Mouse (Mus musculus): ENCODE results near the gene Plcb1. TPM values are rescaled to one million over a fixed set of nuclear protein-coding genes. Genes with fewer than 3 reads are reported as not detected.

Plcb1 gene
- total and polyA plus RNA-seq, 3 experiments: 0.78 to 4.2 (median 3.9) TPM

DNA sequence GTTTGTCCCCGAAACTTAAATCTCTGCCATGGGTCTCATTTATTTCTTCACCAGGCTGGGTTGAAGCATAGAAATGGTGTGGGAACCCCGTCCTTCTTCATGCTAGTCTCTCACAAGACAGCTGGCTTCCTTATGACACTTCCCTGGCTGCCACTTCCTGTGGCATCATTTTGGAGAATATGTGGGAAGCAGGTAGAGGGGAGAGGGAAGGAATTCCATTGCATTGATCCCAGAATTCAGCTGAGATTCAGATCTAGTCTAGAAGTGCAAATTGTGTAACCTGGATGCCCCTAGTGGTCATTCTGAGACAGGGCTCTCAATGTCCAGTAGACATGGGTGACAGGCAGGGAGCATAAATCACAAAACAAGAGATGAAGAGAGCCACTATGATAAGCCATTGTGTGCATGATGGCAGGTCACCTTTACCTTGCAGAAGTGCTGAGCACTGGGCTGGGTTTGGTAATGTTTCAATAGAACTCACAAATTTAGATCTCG is 466.0 kb downstream of the Plcb1 start:
- intact Hi-C loops (cut with DNase I): loop anchor here (10.0 kb wide), 1 partner anchor 397 kb away; no protein-coding TSS in a partner anchor
- Histone ChIP-seq H3K4me1 (ENCODE audit: control insufficient read depth, insufficient read depth, low read length) (peaks cover 1% of the 10 kb centered on the region), H3K4me3 (no peak overlapping the region), H3K36me3 (ENCODE audit: control insufficient read depth, insufficient read depth, low read length) (no peaks in the 10 kb centered on the region; the same call in 1 of the 2 replicates), H3K27me3 (ENCODE audit: control insufficient read depth, insufficient read depth, low read length) (no peaks in the 10 kb centered on the region), H3K79me2 (replicated peaks; ENCODE audit: control insufficient read depth, insufficient read depth, low read length) (no peaks in the 10 kb centered on the region), H3K27ac (no peak overlapping the region), H3K9ac (ENCODE audit: low read depth, low read length) (no peak overlapping the region)
- 94% methylated on average over 3 of the region's 3 CpGs for WGBS
- TF ChIP-seq CTCF (IDR thresholded peaks at IDR 0.05) (peak; percentile 74), EP300 (IDR thresholded peaks at IDR 0.05; ENCODE audit: insufficient read depth, low read depth, low read length) (no peak)
- no peak for DNase-seq

DNA sequence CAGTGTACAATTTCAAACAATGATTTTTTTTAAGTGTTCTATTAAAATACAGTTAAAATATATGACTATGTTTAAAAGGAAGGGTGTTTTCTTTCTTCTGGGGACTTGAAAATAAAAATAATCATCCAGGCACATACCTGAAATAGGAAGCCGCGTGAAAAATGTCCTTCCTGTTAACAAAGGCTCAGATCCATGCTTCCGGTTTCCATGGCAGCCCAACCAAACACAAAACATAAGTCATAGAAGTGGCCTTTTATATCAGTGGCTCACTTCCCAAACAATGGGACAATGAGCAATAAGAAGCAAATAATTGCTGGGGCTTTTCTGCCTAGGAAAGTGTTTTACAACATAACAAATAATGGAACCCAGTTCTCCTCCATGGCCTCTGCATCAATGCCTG is 473.3 kb downstream of the Plcb1 start:
- Histone ChIP-seq H3K4me1 (ENCODE audit: control insufficient read depth, insufficient read depth, low read length) (peaks cover 8% of the 10 kb centered on the region), H3K27ac (peak overlapping the region; percentile 80), H3K4me3 (no peak overlapping the region), H3K79me2 (replicated peaks; ENCODE audit: control insufficient read depth, insufficient read depth, low read length) (no peaks in the 10 kb centered on the region), H3K27me3 (ENCODE audit: control insufficient read depth, insufficient read depth, low read length) (no peaks in the 10 kb centered on the region), H3K9ac (ENCODE audit: low read depth, low read length) (no peak overlapping the region), H3K36me3 (ENCODE audit: control insufficient read depth, insufficient read depth, low read length) (peaks cover 7% of the 10 kb centered on the region)
- DNase-seq: peak; percentile 38 to 71
- no peak for TF ChIP-seq EP300 (IDR thresholded peaks at IDR 0.05; ENCODE audit: insufficient read depth, low read depth, low read length)
- no peak for TF ChIP-seq CTCF (IDR thresholded peaks at IDR 0.05)
- 38% methylated on average over 3 of the region's 3 CpGs for WGBS
- intact Hi-C loops (cut with DNase I): loop anchor here (10.0 kb wide), 1 partner anchor 404 kb away; no protein-coding TSS in a partner anchor

DNA sequence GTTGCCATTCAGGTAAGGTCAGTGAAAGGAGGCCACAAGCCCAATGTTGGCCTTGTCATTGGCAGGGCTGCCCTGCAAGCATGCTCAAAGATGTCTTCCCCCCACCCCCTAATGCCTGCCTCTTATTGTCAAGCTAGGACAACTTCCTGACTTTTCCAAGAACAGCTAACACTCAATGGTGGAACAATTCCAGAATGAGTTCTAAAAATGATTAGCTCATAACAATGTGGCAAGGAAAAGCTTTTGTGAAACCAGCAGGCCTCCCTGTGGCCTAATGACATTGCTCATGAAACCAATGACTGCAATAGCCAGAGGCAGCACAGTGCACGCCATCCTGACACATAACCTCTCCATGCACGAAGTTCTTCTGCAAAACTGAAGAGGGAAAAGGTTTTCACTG is 478.1 kb downstream of the Plcb1 start:
- TF ChIP-seq CTCF (IDR thresholded peaks at IDR 0.05) (peak; percentile 68), EP300 (IDR thresholded peaks at IDR 0.05; ENCODE audit: insufficient read depth, low read depth, low read length) (0 out of 2 replicates have a peak, but pooled peaks have one; percentile 61), POLR2A (IDR thresholded peaks at IDR 0.05; ENCODE audit: insufficient read depth, low read depth, low read length) (0 out of 2 replicates have a peak, but pooled peaks have one; percentile 15)
- H3K79me2 ChIP-seq (replicated peaks; ENCODE audit: control insufficient read depth, insufficient read depth, low read length): no peaks in the 10 kb centered on the region
- intact Hi-C loops (cut with DNase I): loop anchor here (2.0 kb wide), 1 partner anchor 477 kb away; the partner anchor contains the start of gene Plcb1
- DNase-seq: peak; percentile 9 to 25
- no peak overlapping the region for H3K9ac ChIP-seq (ENCODE audit: low read depth, low read length)
- no peaks in the 10 kb centered on the region for H3K27me3 ChIP-seq (ENCODE audit: control insufficient read depth, insufficient read depth, low read length)
- H3K27ac ChIP-seq: peak overlapping the region; percentile 23
- no peak overlapping the region for H3K4me3 ChIP-seq
- peaks cover 2% of the 10 kb centered on the region; the same call in 1 of the 2 replicates for H3K36me3 ChIP-seq (ENCODE audit: control insufficient read depth, insufficient read depth, low read length)
- H3K4me1 ChIP-seq (ENCODE audit: control insufficient read depth, insufficient read depth, low read length): peaks cover 4% of the 10 kb centered on the region
- WGBS: 56% methylated on average over 2 of the region's 2 CpGs

DNA sequence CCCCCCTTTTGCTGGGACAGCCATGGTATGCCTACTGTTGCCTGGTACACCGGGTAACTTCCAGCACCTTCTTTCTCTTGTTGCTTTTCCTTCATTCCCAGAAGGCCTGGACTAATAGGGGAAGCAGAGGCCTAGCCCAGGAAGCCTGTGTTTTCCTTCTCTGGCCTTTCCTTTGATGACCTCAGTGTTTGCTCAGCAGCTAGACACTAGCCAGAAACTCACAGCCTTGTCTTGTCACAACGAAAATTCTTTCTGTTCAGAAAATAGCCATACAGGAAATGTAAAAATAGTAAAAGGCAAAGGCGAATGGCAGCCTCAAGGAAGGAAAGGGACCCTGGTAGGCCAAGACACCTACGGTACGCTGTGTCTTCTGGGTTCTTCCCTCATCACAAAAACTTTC is 489.1 kb downstream of the Plcb1 start:
- H3K9ac ChIP-seq (ENCODE audit: low read depth, low read length): no peak overlapping the region
- intact Hi-C loops (cut with DNase I): loop anchor here (10.0 kb wide), 1 partner anchor 260 kb away; no protein-coding TSS in a partner anchor
- H3K27ac ChIP-seq: peak overlapping the region; percentile 50
- H3K4me3 ChIP-seq: no peak overlapping the region
- H3K36me3 ChIP-seq (ENCODE audit: control insufficient read depth, insufficient read depth, low read length): 0 out of 2 replicates have a peak, but pooled peaks cover 2% of the 10 kb centered on the region
- no peaks in the 10 kb centered on the region for H3K79me2 ChIP-seq (replicated peaks; ENCODE audit: control insufficient read depth, insufficient read depth, low read length)
- peak in 1 of 2 experiments; percentile 7 for DNase-seq
- 17% methylated on average over 5 of the region's 5 CpGs for WGBS
- peaks cover 7% of the 10 kb centered on the region for H3K4me1 ChIP-seq (ENCODE audit: control insufficient read depth, insufficient read depth, low read length)
- no peaks in the 10 kb centered on the region for H3K27me3 ChIP-seq (ENCODE audit: control insufficient read depth, insufficient read depth, low read length)
- TF ChIP-seq POLR2A (IDR thresholded peaks at IDR 0.05; ENCODE audit: insufficient read depth, low read depth, low read length) (no peak), CTCF (IDR thresholded peaks at IDR 0.05) (no peak), EP300 (IDR thresholded peaks at IDR 0.05; ENCODE audit: insufficient read depth, low read depth, low read length) (no peak)

DNA sequence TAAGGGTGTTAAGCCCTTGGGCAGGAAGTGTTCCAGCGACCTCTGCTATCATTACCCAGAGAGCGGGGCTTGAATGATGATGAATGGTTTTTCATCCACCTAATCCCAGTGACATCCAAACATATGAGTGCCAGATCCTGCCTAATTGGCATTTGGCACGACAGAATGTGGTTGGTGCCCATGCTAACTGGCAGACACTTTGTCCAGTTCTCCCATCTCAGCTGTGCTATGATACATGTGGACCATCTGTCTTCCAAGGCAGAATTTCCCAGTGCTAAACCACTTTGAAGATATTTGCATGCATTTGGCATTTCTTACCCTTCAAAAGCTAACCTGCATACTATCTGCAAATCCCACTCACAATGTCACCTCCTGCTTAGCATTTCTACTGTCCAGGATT is 492.6 kb downstream of the Plcb1 start:
- intact Hi-C loops (cut with DNase I): loop anchor here (10.0 kb wide), 1 partner anchor 264 kb away; no protein-coding TSS in a partner anchor
- Histone ChIP-seq H3K27me3 (ENCODE audit: control insufficient read depth, insufficient read depth, low read length) (no peaks in the 10 kb centered on the region), H3K27ac (no peak overlapping the region), H3K9ac (ENCODE audit: low read depth, low read length) (no peak overlapping the region), H3K4me1 (ENCODE audit: control insufficient read depth, insufficient read depth, low read length) (peaks cover 7% of the 10 kb centered on the region), H3K36me3 (ENCODE audit: control insufficient read depth, insufficient read depth, low read length) (0 out of 2 replicates have a peak, but pooled peaks cover 2% of the 10 kb centered on the region), H3K4me3 (no peak overlapping the region), H3K79me2 (replicated peaks; ENCODE audit: control insufficient read depth, insufficient read depth, low read length) (no peaks in the 10 kb centered on the region)
- whole genome bisulfite sequencing: 46% methylated on average over 3 of the region's 3 CpGs
- no peak for TF ChIP-seq CTCF (IDR thresholded peaks at IDR 0.05)
- TF ChIP-seq EP300 (IDR thresholded peaks at IDR 0.05; ENCODE audit: insufficient read depth, low read depth, low read length): no peak
- TF ChIP-seq POLR2A (IDR thresholded peaks at IDR 0.05; ENCODE audit: insufficient read depth, low read depth, low read length): no peak
- no peak for DNase-seq

DNA sequence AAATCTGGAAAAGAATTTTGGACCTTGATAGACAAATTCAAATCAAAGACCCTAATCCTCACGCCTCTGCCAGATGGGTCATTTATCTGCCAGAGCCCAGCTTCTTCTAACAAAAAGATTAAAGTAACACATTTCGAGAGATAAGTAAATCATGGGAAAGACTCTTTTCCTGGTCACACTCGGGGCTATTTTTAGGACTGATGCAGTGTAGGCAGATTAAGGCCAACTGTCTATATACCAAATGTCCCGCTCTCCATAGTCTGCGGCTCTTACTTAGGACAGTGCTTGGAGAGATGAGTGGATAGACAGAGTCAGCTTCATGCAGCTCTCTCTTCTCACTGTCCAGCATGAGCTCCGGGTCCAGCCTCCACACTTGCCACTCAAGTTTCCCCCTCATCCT is 493.2 kb downstream of the Plcb1 start:
- Histone ChIP-seq H3K79me2 (replicated peaks; ENCODE audit: control insufficient read depth, insufficient read depth, low read length) (no peaks in the 10 kb centered on the region), H3K4me3 (no peak overlapping the region), H3K36me3 (ENCODE audit: control insufficient read depth, insufficient read depth, low read length) (0 out of 2 replicates have a peak, but pooled peaks cover 2% of the 10 kb centered on the region), H3K27ac (no peak overlapping the region), H3K9ac (ENCODE audit: low read depth, low read length) (no peak overlapping the region), H3K27me3 (ENCODE audit: control insufficient read depth, insufficient read depth, low read length) (no peaks in the 10 kb centered on the region), H3K4me1 (ENCODE audit: control insufficient read depth, insufficient read depth, low read length) (peaks cover 6% of the 10 kb centered on the region)
- WGBS: 27% methylated on average over 6 of the region's 6 CpGs
- TF ChIP-seq POLR2A (IDR thresholded peaks at IDR 0.05; ENCODE audit: insufficient read depth, low read depth, low read length) (no peak), CTCF (IDR thresholded peaks at IDR 0.05) (no peak), EP300 (IDR thresholded peaks at IDR 0.05; ENCODE audit: insufficient read depth, low read depth, low read length) (no peak)
- no peak for DNase-seq
- intact Hi-C loops (cut with DNase I): loop anchor here (10.0 kb wide), 1 partner anchor 264 kb away; no protein-coding TSS in a partner anchor
